Mouse (Mus musculus) erythroblast, embryonic 14.5 days (primary cell): ENCODE results near the gene Gm17349. TPM values are rescaled to one million over a fixed set of nuclear protein-coding genes. Genes with fewer than 3 reads are reported as not detected.
"Not testable (repeated sequence)": the region's sequence is repeated elsewhere in the genome, so short reads cannot be mapped to it uniquely, and the experiment has no call there.

Experiments used
- H3K27me3 ChIP-seq: 2 replicates; pipeline ENCODE4 v1.6.1; 2012; ENCODE audit warnings: inconsistent platforms; ENCODE audit not compliant: control insufficient read depth
- H3K36me3 ChIP-seq: 2 replicates; pipeline ENCODE4 v1.6.1; 2012; ENCODE audit warnings: mild to moderate bottlenecking, inconsistent platforms; ENCODE audit not compliant: control insufficient read depth
- H3K4me1 ChIP-seq: 2 replicates; pipeline ENCODE4 v1.6.1; 2012; ENCODE audit warnings: inconsistent platforms; ENCODE audit not compliant: control insufficient read depth
- H3K4me3 ChIP-seq: replicated peaks from 2 replicates; pipeline ENCODE3; 2012; ENCODE audit warnings: moderate library complexity, mild to moderate bottlenecking, inconsistent platforms
- H3K9me3 ChIP-seq: 2 replicates; pipeline ENCODE4 v1.6.1; 2012; ENCODE audit warnings: low read length, inconsistent platforms, mixed read lengths; ENCODE audit not compliant: control insufficient read depth
- GATA1 ChIP-seq: IDR thresholded peaks from 2 replicates; pipeline ENCODE4 v1.6.1; 2012; ENCODE audit warnings: low read length, inconsistent platforms, mixed read lengths
- TAL1 ChIP-seq: IDR thresholded peaks from 3 replicates; pipeline ENCODE4 v1.6.1; 2012; ENCODE audit warnings: low read length, inconsistent platforms, mixed read lengths
- polyA plus RNA-seq: library from polyadenylated mRNA; stranded (reverse); fragments of >175 nt; gene quantifications from 2 replicates; pipeline ENCODE4 v1.2.3, GENCODE M21; 2012

Gene Gm17349
- polyA plus RNA-seq, 1 experiment = 0.25 TPM

- Histone ChIP-seq H3K4me1 (peaks cover 33% of the 10 kb centered on the region), H3K27me3 (peaks cover 9% of the 10 kb centered on the region), H3K36me3 (peaks cover 21% of the 10 kb centered on the region), H3K9me3 (peaks cover 4% of the 10 kb centered on the region), H3K4me3 (no peak overlapping the region)
- TF ChIP-seq GATA1 = no peak
- TF ChIP-seq TAL1 = no peak
These were observed 22.9 kb upstream of the Gm17349 start for GRCm38 (mm10) chr15:99728211-99728610.

GRCm38 (mm10) chr15:99727525-99727924 lies 22.2 kb upstream of the Gm17349 start:
- Histone ChIP-seq H3K4me1 (peaks cover 33% of the 10 kb centered on the region), H3K4me3 (no peak overlapping the region), H3K9me3 (peaks cover 4% of the 10 kb centered on the region), H3K27me3 (peaks cover 11% of the 10 kb centered on the region), H3K36me3 (peaks cover 21% of the 10 kb centered on the region)
- TF ChIP-seq GATA1 (no peak), TAL1 (no peak)

- H3K4me3 ChIP-seq, H3K9me3 ChIP-seq: not testable (repeated sequence)
- Histone ChIP-seq H3K4me1 (peaks cover 33% of the 10 kb centered on the region), H3K36me3 (peaks cover 21% of the 10 kb centered on the region), H3K27me3 (peaks cover 11% of the 10 kb centered on the region)
These were observed 21.7 kb upstream of the Gm17349 start for GRCm38 (mm10) chr15:99727039-99727438.

- Histone ChIP-seq H3K36me3 (peaks cover 21% of the 10 kb centered on the region), H3K9me3 (peaks cover 4% of the 10 kb centered on the region), H3K4me1 (peaks cover 33% of the 10 kb centered on the region), H3K4me3 (peak overlapping the region; percentile 90), H3K27me3 (peaks cover 11% of the 10 kb centered on the region)
- TF ChIP-seq GATA1 = no peak
- TF ChIP-seq TAL1 = no peak
These were observed 21.3 kb upstream of the Gm17349 start for GRCm38 (mm10) chr15:99726549-99726948.

- H3K27me3 ChIP-seq = peaks cover 11% of the 10 kb centered on the region
- peaks cover 4% of the 10 kb centered on the region for H3K9me3 ChIP-seq
- peaks cover 21% of the 10 kb centered on the region for H3K36me3 ChIP-seq
- peaks cover 33% of the 10 kb centered on the region for H3K4me1 ChIP-seq
- TF ChIP-seq GATA1 (no peak), TAL1 (no peak)
- peak within 1 kb of the TSS; percentile 90 for H3K4me3 ChIP-seq
These were observed 20.3 kb upstream of the Gm17349 start, which contains the start of gene Cox14 for GRCm38 (mm10) chr15:99725341-99726155. Cox14 (plus strand) TSS chr15:99725618.

GRCm38 (mm10) chr15:99724292-99725021 lies 19.2 kb upstream of the Gm17349 start:
- Histone ChIP-seq H3K4me3 (peak overlapping the region; percentile 90), H3K9me3 (peaks cover 4% of the 10 kb centered on the region), H3K4me1 (peaks cover 33% of the 10 kb centered on the region), H3K36me3 (peaks cover 19% of the 10 kb centered on the region), H3K27me3 (peaks cover 11% of the 10 kb centered on the region)
- TF ChIP-seq GATA1 (no peak), TAL1 (no peak)

GRCm38 (mm10) chr15:99723515-99724291 lies 18.4 kb upstream of the Gm17349 start:
- peaks cover 14% of the 10 kb centered on the region for H3K36me3 ChIP-seq
- peaks cover 11% of the 10 kb centered on the region for H3K27me3 ChIP-seq
- no peak overlapping the region for H3K4me3 ChIP-seq
- peaks cover under 1% of the 10 kb centered on the region; the same call in 1 of the 2 replicates for H3K9me3 ChIP-seq
- H3K4me1 ChIP-seq = peaks cover 33% of the 10 kb centered on the region
- no peak for TF ChIP-seq TAL1
- no peak for TF ChIP-seq GATA1

GRCm38 (mm10) chr15:99723120-99723514 lies 17.8 kb upstream of the Gm17349 start:
- no peak for TF ChIP-seq GATA1
- no peak for TF ChIP-seq TAL1
- peaks cover 33% of the 10 kb centered on the region for H3K4me1 ChIP-seq

More at GRCm38 (mm10) chr15:99723120-99723514, 17.8 kb upstream of the Gm17349 start:
- H3K27me3 ChIP-seq = peaks cover 11% of the 10 kb centered on the region
- H3K36me3 ChIP-seq = peaks cover 8% of the 10 kb centered on the region
- no peaks in the 10 kb centered on the region for H3K9me3 ChIP-seq
- H3K4me3 ChIP-seq = no peak overlapping the region
